ENCODE assay signal across 10 mouse cellular contexts in the genomic region with DNA sequence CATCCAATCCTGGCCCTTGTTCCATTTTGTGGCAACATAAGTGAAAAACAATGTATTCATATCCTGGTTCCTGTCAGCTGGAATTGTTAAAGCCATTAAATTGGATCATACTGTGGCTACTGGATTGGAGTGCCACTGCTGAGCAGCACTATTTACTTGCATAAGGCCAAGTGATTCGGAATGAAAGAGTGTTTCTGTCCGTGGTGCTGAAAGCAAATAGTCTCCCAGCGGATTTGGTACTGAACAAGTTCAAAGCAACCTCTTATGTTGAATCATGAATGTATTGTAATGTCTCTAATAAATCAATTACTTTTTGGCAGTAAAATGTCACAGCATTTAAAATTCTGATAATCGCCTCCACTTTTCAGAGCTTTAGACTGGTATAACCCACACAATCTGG.
DNase-seq lines count a peak whose midpoint lies in the region; ATAC-seq and TF ChIP-seq lines count a peak whose summit lies in the region.
"Had no signal": no experiment of that assay in that cellular context is flagged by ENCODE, and none has a peak within 500 bp of the region (broad histone marks: within the 10 kb centered on the region; RNA-seq: fewer than 3 reads in every experiment).

No protein-coding gene starts in this region.

- H3K36me3 ChIP-seq in kidney, adult 2 months (ENCODE audit: control insufficient read depth, insufficient read depth, low read length) = no peaks in the 10 kb centered on the region
- H3K36me3 ChIP-seq in kidney, embryonic 14.5 days (ENCODE audit: control insufficient read depth, insufficient read depth, low read length) = no peaks in the 10 kb centered on the region
- no peaks in the 10 kb centered on the region for H3K36me3 ChIP-seq in midbrain, embryonic 16.5 days (ENCODE audit: control insufficient read depth, insufficient read depth, low read length)
- H3K36me3 ChIP-seq: hindbrain, embryonic 15.5 days; midbrain, embryonic 12.5 days had no signal

- TF ChIP-seq POLR2A in kidney, adult 2 months (IDR thresholded peaks at IDR 0.05; ENCODE audit: low read depth, low read length) = no peak

- 18% methylated on average over 4 of the region's 4 CpGs for WGBS in kidney, adult 2 months
- WGBS in kidney, embryonic 14.5 days = 16% methylated on average over 4 of the region's 4 CpGs
- 9% methylated on average over 4 of the region's 4 CpGs for WGBS in midbrain, embryonic 16.5 days

- H3K27me3 ChIP-seq in kidney, adult 2 months (replicated peaks; ENCODE audit: control insufficient read depth, insufficient read depth, low read length) = no peaks in the 10 kb centered on the region
- H3K27me3 ChIP-seq in kidney, embryonic 14.5 days (ENCODE audit: control insufficient read depth, insufficient read depth, low read length) = no peaks in the 10 kb centered on the region
- H3K27me3 ChIP-seq in midbrain, embryonic 16.5 days (ENCODE audit: control insufficient read depth, insufficient read depth, low read depth, low read length) = no peaks in the 10 kb centered on the region
- H3K27me3 ChIP-seq: hindbrain, embryonic 15.5 days; midbrain, embryonic 12.5 days had no signal

- H3K4me3 ChIP-seq in kidney, adult 2 months (ENCODE audit: insufficient read depth, low read depth, low read length) = no peak overlapping the region
- no peak overlapping the region for H3K4me3 ChIP-seq in kidney, embryonic 14.5 days (ENCODE audit: low read length)
- no peak overlapping the region for H3K4me3 ChIP-seq in midbrain, embryonic 16.5 days (ENCODE audit: low read depth, low read length)
- H3K4me3 ChIP-seq: hindbrain, embryonic 15.5 days; midbrain, embryonic 12.5 days had no signal

- no peak overlapping the region for H3K9ac ChIP-seq in kidney, embryonic 14.5 days (ENCODE audit: low read depth, low read length)
- H3K9ac ChIP-seq in midbrain, embryonic 16.5 days (ENCODE audit: low read depth, low read length) = no peak overlapping the region
- H3K9ac ChIP-seq: hindbrain, embryonic 15.5 days; midbrain, embryonic 12.5 days had no signal

- intact Hi-C loops in heart, postnatal 14 days (cut with DNase I) = no loop called here

- H3K4me2 ChIP-seq in kidney, embryonic 14.5 days (replicated peaks; ENCODE audit: low read depth, low read length) = no peak overlapping the region
- no peak overlapping the region for H3K4me2 ChIP-seq in midbrain, embryonic 16.5 days (ENCODE audit: low read length)
- H3K4me2 ChIP-seq: hindbrain, embryonic 15.5 days; midbrain, embryonic 12.5 days had no signal

- H3K9me3 ChIP-seq in kidney, embryonic 14.5 days (ENCODE audit: control insufficient read depth, low read length) = no peaks in the 10 kb centered on the region
- no peaks in the 10 kb centered on the region for H3K9me3 ChIP-seq in midbrain, embryonic 16.5 days (replicated peaks; ENCODE audit: control insufficient read depth, low read length, poor library complexity, severe bottlenecking)
- H3K9me3 ChIP-seq: hindbrain, embryonic 15.5 days; midbrain, embryonic 12.5 days had no signal

- no peak for TF ChIP-seq CTCF in kidney, adult 2 months (conservative IDR thresholded peaks at IDR 0.05; ENCODE audit: insufficient read depth, insufficient read length, low read depth, low read length)

- no peak for ATAC-seq in kidney, embryonic 14.5 days (ENCODE audit: low FRiP score, low TSS enrichment)
- no peak for ATAC-seq in midbrain, embryonic 16.5 days
- ATAC-seq in CD4-positive, CD25-positive, alpha-beta regulatory T cell, adult 4 months = no peak

- H3K27ac ChIP-seq in kidney, adult 2 months (ENCODE audit: insufficient read depth, low read depth, low read length) = no peak overlapping the region
- H3K27ac ChIP-seq in kidney, embryonic 14.5 days (ENCODE audit: low read depth, low read length) = no peak overlapping the region
- peak overlapping the region; percentile 47; the same call in 1 of the 2 replicates for H3K27ac ChIP-seq in midbrain, embryonic 16.5 days (ENCODE audit: low read length)
- H3K27ac ChIP-seq: hindbrain, embryonic 15.5 days; midbrain, embryonic 12.5 days had no signal

- H3K4me1 ChIP-seq in kidney, adult 2 months (ENCODE audit: control insufficient read depth, insufficient read depth, low read length) = no peaks in the 10 kb centered on the region
- no peaks in the 10 kb centered on the region for H3K4me1 ChIP-seq in kidney, embryonic 14.5 days (ENCODE audit: control insufficient read depth, insufficient read depth, low read length)
- H3K4me1 ChIP-seq in midbrain, embryonic 16.5 days (ENCODE audit: control insufficient read depth, insufficient read depth, low read length) = peaks cover 8% of the 10 kb centered on the region
- H3K4me1 ChIP-seq: hindbrain, embryonic 15.5 days had no signal

- DNase-seq in kidney, adult 2 months = peak; percentile 48
- peak; percentile 6 to 22 for DNase-seq in adrenal gland, adult 18-20 months (ENCODE audit: low spot score in 2 of 2)
- peak; percentile 20 to 58 for DNase-seq in heart, postnatal 14 days
- no peak for DNase-seq in cerebellum, postnatal 4 days (ENCODE audit: low spot score in 2 of 2)
- no peak for DNase-seq in thymus, postnatal 36 days

Comparison
In these comparisons a context has a peak if more than half of its experiments do, and no peak if none do; other contexts are left out.
1. DNase-seq: peak in kidney, adult 2 months (single experiment), adrenal gland, adult 18-20 months (2 of 2) and heart, postnatal 14 days (2 of 2); none in cerebellum, postnatal 4 days (0 of 2) and thymus, postnatal 36 days (0 of 2).